Mouse (Mus musculus): ENCODE measurements around the gene Gm45716.

GRCm38 (mm10) chr11:90169200-90170013, 18.1 kb upstream of the Gm45716 start:
- no peak for TF ChIP-seq POLR2A (IDR thresholded peaks at IDR 0.05; ENCODE audit: borderline replicate concordance, extremely low read depth, low read depth, low read length)
- TF ChIP-seq CTCF (IDR thresholded peaks at IDR 0.05; ENCODE audit: insufficient read depth, low read length) = no peak

Measured in lung, adult 2 months (tissue).